Mouse (Mus musculus): ENCODE measurements around the gene Gm10964.

The Gm10964 gene

DNA sequence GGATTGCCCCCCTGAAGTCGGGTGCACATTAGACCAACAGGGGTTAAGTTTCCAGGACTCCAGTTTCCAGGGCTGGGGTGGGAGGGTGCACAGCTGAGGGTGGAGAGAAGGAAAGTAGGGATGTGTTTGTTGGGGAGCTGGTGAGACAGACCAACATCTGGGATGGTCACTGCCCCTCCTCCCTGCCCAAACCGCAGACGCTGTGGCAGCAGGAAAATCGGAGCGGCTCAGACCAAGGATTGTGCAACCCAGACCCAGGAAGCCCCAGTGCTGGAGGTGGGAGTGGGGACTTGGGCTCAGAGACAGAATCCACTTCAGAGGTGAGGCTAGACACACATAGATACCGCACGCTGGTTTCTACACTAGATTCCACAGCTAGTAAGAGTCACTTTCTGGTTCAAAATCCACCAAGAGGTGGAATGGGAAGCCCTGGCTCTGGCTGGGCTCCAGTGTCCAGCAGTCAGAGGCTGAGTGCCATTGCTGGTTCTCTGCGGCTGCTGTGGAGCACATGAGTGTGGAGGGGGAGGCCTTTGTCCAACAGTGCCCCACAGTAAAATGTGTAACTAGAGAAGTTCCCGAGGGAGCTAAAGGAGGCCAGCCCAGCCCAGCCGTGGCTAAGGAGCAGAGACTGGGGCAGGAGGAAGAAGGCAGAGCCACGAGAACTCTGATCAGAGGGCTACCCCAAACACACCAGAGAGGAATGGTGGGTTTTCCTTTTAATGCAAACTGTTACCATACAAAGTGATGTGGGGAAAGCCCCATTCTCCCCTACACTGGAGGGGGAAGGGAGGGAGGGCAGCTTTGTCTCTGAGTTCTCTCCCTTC, 4.3 kb upstream of the Gm10964 start:
- no peak for DNase-seq (ENCODE audit: low read depth, low spot score)

DNA sequence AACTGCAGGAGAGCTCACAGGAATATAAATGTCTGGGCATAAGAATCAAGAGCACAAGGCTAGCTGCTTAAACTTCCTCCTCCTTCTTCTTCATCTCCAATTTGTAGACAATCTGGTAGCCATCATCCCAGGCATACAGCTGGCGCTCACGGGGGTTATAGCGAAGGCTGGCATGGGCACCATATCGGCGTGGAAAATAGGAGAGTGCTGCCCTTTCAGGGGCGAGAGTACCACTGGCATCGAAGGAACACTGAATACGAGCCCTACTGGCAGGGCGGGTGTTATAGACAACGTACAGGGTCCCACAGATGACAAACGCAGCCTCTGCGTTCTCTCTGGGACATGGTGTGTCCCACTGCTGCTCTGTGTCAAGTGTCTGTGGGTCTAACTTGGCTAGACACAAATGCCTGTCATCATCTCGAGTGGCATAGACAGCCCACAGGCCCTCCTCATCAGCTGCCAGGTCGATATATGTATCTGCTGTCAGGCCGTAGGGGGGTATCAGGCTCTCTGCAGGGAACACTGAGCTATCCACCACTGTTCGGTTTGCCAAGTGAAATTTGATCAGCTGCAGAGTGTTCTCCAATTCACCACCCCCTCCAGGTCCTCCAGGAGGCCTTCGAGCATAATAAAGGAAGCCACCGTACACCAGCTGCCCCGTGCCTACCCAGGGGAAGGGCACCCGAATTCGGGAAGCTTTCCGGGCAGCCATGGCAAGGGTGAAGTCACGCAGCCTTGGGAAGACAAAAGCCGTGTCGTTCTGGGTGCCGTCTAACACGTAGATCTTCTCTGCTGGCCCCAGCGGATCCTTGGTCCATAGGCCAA, 3.2 kb upstream of the Gm10964 start:
- DNase-seq (ENCODE audit: low read depth, low spot score) = no peak

DNA sequence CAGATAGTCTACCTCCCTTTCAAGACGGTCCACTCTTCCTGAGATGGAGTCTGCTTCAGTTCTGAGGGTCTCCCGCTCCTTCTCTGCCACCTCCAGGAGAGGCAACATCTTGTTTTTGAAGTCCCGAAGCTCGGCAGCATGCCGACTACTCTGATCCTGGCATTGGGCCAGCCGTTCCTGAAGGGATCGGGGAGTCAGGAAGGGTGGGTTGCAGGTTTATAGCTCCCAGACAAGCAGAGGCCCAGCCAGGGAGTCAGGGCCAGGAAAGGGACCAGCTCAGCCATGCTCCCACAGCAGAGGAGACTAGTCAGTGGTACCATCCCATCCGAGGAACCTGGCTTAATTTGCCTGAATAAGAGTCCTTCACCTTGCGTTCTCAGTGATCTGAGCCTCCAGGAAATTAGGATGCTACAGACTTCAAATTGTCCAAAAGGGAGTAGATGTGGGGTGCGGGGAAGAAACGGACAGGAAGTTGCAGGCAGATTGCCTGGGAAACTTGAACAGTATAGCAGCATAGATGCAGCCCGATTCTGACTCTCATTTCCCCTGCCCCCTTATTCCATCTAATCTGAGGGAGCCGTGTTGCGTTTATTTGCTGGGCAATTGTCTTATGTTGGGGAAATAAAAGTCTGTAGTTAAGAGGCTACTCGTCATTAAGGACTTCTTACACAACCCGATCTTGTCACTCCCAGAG, 2.0 kb upstream of the Gm10964 start:
- no peak for DNase-seq (ENCODE audit: low read depth, low spot score)

DNA sequence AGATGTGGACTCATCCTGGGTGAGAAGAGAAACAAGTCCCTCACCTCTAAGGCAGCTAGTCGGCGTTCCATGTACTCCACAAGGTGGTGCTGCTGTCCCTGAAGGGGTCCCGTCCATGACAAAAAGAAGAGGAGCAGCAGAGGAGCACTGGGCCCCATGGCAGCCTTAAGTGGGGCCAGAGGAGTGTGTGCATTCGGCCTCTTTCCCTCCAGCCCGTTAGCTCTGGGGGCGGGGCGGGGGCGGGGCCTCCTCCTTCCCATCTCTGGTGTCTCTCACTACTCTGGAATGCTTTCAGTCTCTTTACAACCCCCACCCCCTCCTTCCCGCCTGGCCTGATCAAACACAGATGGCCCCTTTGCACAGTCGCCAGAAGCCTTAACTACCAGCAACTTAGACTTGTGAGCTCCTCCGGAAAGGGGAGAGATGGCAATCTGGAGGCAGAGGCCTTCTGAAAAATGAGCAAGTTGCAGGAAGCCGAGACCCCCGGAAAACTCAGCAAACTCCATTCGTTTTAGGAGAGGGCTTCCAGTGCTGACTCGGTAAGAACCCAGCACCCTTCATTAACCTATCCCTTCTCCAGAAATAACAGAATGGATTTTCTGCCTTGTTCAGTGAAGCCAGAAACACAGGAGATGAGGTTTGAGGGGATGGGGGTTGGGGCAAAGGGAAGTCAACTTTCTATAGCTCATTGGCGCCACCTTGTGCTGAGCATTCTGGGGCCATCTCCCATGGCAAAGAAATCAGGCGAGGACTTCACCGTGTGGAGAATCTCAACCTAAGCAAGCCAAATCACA, 1.2 kb upstream of the Gm10964 start, which contains the start of gene Olfml3:
Gene Olfml3 (minus strand): TSS at position 224 of the 794 bp plus-strand sequence.
- DNase-seq (ENCODE audit: low read depth, low spot score) = peak; percentile 84

DNA sequence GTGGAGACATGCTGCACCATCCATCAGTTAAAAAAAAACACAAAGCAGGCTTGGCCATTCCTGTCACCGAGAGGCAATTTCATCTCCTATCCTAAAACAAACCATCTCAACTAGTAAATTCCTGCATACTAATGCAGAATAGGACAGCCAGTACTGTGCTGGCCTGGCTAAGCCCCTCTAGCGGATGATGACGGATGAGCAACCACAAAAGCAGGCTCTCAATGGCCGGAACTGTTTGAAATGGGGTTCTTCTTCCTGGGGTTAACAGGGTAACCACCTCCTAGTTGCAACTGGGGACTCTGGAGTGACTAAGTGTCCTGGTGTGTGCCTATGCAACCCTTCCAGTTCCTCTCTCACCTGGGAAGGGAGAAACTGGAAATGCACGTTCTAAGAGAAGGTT, 1.2 kb downstream of the Gm10964 start:
- peak; percentile 60 for DNase-seq (ENCODE audit: low read depth, low spot score)

DNA sequence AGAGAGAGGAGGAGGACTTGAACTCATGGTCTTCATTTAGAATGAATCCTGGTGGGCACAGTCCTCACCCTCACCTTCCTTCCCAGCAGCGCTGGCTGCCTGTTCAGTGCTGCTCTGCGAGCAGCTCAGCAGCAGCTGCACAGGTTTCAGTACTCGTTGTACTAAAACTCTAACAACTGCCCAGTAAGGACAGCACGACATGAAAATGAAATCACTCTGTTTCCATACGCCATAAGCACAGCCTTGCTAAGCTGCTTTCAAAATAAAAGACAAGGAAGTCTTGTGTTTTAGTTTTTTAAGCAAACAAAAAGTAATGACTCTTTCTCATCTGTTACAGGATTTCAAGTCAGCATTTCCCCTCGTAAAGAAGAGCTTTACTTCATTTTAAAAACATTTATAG, 4.0 kb downstream of the Gm10964 start:
- no peak for DNase-seq (ENCODE audit: low read depth, low spot score)

DNA sequence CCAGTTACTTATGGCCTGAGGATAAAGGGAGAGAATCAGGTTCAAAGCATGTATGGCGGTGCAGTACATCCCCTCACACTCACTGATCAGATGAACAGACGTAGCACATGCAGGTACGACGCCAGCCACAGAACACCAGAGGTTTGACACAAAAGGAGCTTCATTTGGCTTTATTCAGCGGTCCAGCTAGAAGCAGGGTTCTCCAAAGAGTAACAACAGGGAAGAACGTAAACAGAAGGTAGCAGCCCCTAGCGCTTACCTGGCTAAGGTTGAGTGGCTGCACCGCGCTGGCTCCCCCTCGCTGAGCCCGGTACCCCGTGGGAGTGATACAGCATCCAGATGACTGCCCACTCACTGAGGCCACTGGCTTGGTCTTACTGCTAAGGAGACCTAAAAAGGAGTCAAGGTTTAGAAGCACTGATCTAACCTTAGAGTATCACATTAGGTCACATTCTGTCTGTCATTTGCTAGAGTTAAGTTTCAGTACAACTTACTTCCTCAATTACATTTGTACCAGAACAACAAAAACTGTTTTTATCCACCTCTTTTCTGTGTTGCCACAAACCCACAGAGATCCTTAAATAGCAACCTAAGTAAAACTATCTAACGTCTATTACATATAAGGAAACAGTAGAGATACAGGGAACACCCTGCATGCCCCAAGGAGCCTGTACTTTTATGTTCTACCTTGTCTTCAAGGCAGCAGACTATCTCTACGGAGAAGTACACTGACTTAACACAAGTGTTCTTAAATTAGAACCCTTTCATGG, 6.0 kb downstream of the Gm10964 start:
- DNase-seq (ENCODE audit: low read depth, low spot score) = no peak

DNA sequence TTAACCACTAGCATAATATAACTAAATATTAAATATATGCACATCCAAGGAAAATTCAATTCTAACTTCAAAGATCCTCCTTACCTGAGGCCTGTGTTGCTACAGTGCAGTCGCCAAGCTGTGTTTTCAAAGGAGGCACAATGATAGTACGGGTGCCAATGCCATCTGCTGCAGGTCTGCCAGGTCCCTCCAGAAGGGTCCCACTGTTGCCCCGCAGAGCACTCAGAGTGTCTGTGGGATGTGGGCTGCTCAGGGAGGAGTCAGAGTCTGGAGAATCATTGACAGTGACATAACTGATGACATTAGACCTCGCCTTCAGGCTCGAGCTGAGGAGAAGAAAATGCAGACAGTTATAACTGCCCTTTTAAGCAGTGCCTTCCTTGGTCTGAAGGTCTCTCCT, 7.5 kb downstream of the Gm10964 start:
- no peak for DNase-seq (ENCODE audit: low read depth, low spot score)

DNA sequence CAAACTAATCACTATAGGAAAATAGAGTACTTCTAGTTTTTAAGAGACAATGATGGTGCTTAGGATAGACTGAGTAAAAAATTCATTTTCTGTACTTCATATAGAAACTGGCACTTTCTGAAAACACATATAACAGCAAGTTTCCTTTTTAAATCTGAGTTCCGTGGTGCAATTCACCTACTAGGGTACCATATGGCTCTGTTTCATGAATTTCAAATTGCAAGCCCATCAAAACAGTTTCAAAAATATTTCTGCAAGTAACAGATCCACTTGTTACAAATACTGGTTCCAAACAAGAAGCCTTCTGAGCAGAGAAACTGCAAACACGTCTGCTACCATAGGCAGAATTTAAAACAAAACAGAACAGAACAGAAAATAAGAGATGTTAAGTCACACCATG, 12.4 kb downstream of the Gm10964 start:
- no peak for DNase-seq (ENCODE audit: low read depth, low spot score)

DNA sequence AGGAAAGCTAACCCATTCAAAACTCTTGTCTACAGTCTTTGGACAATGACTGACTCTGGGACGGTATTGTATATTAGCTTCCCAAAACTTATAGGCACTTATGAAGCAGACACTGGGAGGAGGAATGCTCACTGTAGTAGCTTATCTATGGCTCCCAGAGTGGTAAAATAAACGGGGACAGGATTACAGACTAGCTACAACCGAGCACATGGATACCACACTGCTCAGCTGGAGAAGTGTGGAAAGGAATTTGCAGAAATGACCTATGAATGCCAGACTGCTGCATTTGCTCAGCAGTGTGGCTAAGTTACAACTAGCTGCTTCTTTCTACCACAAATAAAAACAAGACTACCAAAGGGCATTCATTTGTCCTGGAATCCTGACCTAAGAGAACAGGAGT, 16.2 kb downstream of the Gm10964 start:
- DNase-seq (ENCODE audit: low read depth, low spot score) = no peak

DNA sequence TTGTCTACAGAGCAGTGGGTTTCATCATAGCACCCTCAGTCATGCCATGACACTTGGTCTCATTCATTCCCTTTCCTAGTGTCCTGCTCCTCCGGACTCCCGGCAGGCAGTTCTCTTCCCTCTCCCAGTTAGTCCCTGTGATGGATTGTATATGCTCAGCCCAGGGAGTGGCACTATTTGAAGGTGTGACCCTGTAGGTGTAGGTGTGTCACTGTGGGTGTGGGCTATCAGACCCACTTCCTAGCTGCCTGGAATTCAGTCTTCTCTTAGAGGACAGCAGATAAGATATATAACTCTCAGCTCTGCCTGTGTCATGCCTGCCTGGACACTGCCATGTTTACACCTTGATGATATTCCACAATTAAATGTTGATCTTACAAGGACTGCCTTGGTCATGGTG, 17.8 kb downstream of the Gm10964 start:
- no peak for DNase-seq (ENCODE audit: low read depth, low spot score)

DNA sequence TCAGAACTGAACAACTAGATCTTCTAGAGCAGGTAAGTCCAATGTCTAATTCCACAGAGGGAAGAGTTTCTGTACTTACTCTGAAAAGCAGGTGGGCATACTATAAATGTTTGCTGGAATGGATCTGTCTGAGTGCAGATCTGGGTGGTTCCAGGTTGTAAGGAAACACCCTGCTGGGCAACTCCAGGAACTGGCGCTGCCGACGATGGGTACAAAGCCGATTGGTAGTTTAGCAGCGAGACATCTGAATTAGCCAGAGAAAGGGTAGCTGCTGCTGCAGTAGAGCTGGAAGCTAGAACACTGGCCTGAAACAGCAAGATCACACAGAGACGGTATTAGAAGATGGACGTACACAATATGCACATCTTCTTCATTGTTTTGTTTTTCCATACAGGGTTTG, 19.3 kb downstream of the Gm10964 start:
- peak; percentile 68 for DNase-seq (ENCODE audit: low read depth, low spot score)

DNA sequence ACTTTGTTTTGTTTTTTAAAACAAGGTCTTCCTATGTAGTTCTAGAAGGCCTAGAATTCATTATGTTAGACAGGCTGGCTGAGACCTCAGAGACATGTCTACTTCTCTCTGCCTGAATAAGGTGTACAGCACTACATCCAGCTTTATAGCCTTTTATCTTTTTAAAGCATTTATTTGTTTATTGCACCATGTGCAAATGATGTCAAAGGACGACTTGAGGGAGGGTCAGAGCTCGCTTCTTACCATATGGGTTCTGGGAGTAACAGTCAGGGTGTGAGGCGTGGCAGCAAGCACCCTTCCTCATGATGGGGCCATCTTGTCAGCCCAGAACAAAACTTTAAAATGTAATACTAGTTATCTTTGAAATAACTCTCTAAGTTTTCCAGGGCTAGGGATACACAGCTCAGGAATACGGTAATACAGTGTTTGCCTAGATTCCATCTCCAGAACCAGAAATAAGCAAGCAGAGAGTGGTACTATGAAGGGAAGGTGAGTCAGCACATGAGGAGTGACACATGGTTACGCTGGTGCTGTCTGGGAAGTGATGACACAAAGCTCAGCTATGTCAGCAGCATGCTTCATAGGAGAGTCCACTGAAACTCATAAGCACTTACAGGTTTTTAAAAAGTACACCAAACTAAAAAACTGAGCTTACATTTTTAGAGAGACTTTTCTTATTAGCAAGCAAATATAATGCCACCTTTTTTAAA, 20.2 kb downstream of the Gm10964 start:
- DNase-seq (ENCODE audit: low read depth, low spot score) = no peak

DNA sequence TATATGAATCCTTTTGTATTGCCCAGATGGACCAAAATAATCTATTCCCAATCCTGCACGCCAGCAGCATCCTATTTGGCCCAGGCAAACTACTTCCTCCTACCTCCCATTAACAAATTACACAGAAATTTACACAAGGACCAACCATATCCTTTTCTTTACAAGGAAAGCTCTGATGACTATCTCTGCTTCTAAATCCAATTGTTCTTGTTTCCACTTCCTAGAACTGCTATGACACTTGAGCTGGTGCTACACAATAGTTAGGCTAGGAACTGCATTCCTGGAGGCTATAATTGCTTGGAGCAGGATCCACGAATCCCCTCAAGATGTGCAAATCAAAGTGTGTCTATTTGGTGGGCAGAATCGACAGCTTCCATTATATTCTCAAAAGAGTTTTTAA, 27.6 kb downstream of the Gm10964 start:
- DNase-seq (ENCODE audit: low read depth, low spot score) = no peak

DNA sequence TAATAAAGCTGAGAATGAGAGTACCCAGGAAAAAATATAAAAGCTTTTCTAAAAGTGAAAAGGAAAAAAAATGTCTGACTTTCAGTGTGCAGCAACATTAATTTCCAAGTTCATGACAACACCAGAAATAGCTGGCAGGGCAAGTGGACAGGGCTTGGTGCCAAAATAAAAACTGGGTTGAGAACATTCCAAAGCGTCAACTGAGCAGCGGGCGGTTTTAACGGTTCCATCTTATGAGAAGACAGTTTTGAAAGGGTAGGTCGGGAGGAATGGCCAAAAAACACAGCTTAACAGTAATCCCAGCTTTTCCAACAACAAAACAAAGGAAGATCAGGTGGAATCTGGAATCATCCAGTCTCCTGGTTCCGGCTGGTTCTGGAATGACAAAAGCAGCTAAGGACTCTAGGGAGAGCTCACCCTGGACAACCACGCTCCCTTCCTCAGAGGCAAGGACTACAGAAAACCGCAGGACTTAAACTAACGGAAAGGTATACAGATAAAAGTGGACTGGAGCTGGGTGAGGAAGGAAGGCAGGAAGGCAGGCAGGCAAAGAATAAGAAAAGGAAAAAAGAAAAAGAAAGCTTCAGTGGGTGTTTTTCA, 32.5 kb downstream of the Gm10964 start:
- DNase-seq (ENCODE audit: low read depth, low spot score) = peak; percentile 97

DNA sequence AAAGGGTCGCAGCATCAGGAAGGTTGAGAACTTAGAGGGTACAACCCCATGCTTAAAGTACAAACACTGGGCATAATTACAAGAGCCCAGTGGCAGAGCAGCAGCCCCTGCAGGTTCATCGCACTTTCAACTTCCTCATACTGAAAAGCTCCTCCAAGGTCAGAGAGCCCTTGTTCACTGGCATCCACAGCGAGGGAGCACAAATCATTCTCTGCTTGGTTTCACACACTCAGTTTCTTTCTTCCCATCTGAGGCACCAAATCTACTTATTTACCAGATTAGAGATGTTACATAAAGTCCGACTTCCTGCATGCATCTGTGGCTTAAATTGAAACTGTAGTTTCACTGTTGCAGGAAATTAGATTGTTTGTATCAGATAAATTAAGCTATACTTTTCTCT, 33.7 kb downstream of the Gm10964 start:
- no peak for DNase-seq (ENCODE audit: low read depth, low spot score)

DNA sequence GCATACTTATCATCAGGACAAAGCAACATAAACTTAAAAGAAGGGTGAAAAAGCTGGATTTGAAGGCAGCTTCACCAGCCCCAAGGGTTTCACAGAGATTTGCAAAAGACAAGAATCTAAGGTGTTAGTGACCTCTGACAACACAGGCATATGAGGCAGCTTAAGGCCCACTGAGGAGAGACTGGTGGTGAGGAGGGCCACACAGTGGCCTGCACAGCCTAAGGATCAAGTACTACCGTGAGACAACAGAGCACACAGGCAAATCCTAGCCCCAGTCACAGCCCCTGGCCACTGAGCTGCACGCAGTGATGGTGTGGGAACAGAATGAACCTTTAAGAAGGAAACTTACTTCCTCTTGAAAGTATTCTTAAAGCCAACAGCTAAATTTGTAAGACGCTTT, 34.3 kb downstream of the Gm10964 start:
- no peak for DNase-seq (ENCODE audit: low read depth, low spot score)

DNA sequence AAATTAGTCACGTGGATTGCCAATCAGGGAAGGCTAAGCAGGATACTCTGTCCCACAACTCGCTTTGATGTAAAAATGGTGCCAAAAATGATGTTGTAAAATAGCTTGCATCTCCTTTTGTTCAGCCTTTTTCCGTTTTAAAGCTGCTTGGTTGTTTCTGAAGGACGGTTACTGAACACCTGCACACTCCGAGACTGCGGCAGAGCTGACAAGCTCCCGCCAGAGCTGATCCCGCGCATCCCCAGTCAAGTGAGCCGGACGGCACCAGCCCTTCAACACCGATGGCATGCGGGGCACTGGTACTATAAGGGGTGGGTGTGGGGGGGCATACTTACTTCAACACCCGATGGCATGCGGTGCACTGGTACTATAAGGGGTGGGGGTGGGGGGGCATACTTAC, 34.8 kb downstream of the Gm10964 start:
- no peak for DNase-seq (ENCODE audit: low read depth, low spot score)

DNA sequence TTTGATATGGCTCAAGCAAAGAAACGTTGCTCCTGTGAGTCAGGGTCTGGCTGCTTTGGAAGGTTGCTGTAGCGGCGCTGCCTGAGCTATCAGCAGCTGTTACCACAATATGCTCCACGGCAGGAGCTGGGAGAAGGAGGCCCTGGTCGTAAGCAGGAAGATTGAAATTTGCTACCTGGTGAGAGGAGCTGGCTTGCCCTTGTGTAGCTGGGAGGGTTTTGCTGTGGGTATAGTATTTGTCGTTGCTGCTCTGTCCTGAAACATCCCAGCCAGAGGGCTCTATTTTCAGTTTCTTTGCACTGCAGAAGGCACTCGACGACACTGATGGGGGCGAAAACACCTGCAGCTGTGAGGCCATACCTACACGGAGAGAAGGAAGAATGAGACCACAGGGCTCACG, 38.8 kb downstream of the Gm10964 start:
- DNase-seq (ENCODE audit: low read depth, low spot score) = no peak

DNA sequence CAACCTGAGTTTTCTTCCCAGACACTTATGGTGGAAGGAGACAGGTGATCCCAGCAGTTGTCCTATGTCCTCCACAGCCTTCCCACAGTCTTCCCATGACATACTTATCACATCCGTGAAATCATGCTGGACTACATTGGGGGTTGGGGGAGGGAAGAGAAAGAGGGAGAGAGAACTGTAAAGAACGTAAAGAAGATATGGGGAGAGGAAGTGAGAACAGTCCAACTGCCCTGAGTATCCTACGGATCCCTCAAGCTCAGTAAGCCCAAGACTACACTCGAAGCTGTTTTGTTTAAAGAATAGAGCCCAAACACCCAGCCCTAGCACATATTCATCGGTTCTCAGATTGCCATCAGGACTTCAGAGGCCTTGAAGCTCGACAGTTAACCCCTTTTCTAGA, 39.5 kb downstream of the Gm10964 start:
- no peak for DNase-seq (ENCODE audit: low read depth, low spot score)

Data from R1 (cell line).